Mouse (Mus musculus) heart, adult 11 months (tissue): ENCODE measurements around the gene Rpl10.
A peak's percentile ranks its signal among the peaks of the same experiment; 100 is the strongest.

Source experiments
- DNase-seq: peaks from one replicate; pipeline ENCODE4 v3.0.0; 2022

The Rpl10 gene

GRCm38 (mm10) chrX:74281732-74282394, 11.3 kb downstream of the Rpl10 start, which contains the start of the genes Taz and Dnase1l1:
Taz (plus strand) TSS chrX:74281912.
Dnase1l1 (minus strand) TSS chrX:74282337.
- DNase-seq: peak; percentile 99

- DNase-seq: peak; percentile 99
Observed at GRCm38 (mm10) chrX:74282395-74283091, 11.9 kb downstream of the Rpl10 start.

- no peak for DNase-seq
Observed at GRCm38 (mm10) chrX:74283092-74283437, 12.5 kb downstream of the Rpl10 start.

- DNase-seq: no peak
Observed at GRCm38 (mm10) chrX:74293431-74293830, 22.8 kb downstream of the Rpl10 start.

- peak; percentile 100 for DNase-seq
Observed at GRCm38 (mm10) chrX:74296538-74297448, 26.2 kb downstream of the Rpl10 start, which contains the start of gene Atp6ap1. Atp6ap1 (plus strand) TSS chrX:74297097.

GRCm38 (mm10) chrX:74298348-74298747, 27.7 kb downstream of the Rpl10 start:
- DNase-seq: no peak

GRCm38 (mm10) chrX:74299721-74300120, 29.1 kb downstream of the Rpl10 start:
- no peak for DNase-seq

GRCm38 (mm10) chrX:74304867-74305700, 34.5 kb downstream of the Rpl10 start, which contains the start of gene Gdi1:
Gdi1 (plus strand) TSS chrX:74304998.
- peak; percentile 98 for DNase-seq

- peak; percentile 99 for DNase-seq
Observed at GRCm38 (mm10) chrX:74312540-74313464, 42.2 kb downstream of the Rpl10 start, which contains the start of gene Fam50a. Fam50a (plus strand) TSS chrX:74313033.
